Mouse (Mus musculus) hematopoietic multipotent progenitor cell, adult 10-12 weeks (in vitro differentiated cells): ENCODE measurements around the gene Tspan5. TPM values are rescaled to one million over a fixed set of nuclear protein-coding genes. Genes with fewer than 3 reads are reported as not detected.

Source experiments
- polyA plus RNA-seq: library from polyadenylated mRNA; stranded (reverse); fragments of >175 nt; gene quantifications from 2 replicates; pipeline ENCODE4 v1.2.3, GENCODE M21; 2012; ENCODE audit warnings: low replicate concordance

The Tspan5 gene
- polyA plus RNA-seq, result 5.3 and 6.2 TPM in 2 replicates

DNA sequence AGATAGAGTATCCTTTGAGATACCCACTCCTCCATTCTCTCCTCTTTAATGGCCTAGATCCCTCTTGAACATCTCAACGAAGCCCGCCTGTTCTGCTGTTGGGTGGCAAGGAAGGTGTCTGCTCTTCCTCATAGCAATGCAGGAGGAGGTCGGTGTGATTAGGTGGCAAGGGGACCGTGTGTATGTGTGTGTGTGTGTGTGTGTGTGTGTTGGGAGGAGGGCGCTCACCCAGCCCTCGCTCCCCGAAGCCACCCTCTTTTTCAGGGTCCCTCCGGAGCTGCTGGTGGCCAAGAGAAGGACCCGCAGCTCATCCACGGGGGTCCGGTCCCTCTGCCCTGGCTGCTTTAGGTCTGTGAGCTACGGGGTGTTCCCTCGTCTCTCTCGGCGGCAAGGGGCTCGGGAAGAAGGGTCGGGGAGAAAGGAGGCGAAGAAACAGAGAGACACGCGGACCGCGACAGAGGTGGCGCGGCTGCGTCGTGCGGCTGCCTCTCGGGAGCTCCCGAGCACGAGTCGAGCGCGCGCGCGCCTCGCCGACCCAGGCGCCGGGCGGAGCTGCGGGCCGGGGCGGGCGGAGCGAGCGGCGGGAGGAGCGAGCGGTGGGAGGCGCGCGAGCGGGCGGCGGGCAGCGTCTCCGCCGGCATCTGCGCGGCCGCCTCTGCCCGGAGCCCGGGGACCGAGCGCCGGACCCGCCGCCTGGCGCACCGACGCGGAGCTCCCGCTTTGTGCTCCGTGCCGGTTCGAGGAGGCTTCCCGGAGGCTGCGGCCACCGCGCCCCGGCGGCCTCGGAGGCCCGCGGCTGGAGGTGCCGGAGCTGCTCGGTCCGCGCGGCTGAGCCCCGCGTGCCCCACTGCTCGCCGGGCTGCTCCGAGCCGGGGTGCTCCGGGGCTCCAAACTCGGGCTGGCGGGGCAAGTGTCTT lies at the start of gene Tspan5:
Gene Tspan5 (plus strand): TSS at position 547 of the 917 bp plus-strand sequence.

Other genes with a start within 250 kb of the Tspan5 start
- gene Eif4e, start 216.0 kb upstream of the Tspan5 start, polyA plus RNA-seq, result 2.0 and 7.6 TPM in 2 replicates